Mouse (Mus musculus) myocyte (in vitro differentiated cells): ENCODE data around the gene Gm13084. TPM values are rescaled to one million over a fixed set of nuclear protein-coding genes. Genes with fewer than 3 reads are reported as not detected.
"Not testable (repeated sequence)": the region's sequence is repeated elsewhere in the genome, so short reads cannot be mapped to it uniquely, and the experiment has no call there.

Experiments used
- H3K27me3 ChIP-seq: one replicate; pipeline ENCODE4 v1.6.1; 2011; ENCODE audit not compliant: control insufficient read depth, insufficient read depth, insufficient read length
- H3K36me3 ChIP-seq: one replicate; pipeline ENCODE4 v1.6.1; 2011; ENCODE audit not compliant: control insufficient read depth, insufficient read depth
- H3K4me2 ChIP-seq: one replicate; pipeline ENCODE4 v1.6.1; 2011; ENCODE audit warnings: low read depth, control low read depth
- H3K4me3 ChIP-seq: one replicate; pipeline ENCODE4 v1.5.1; 2011; ENCODE audit warnings: mild to moderate bottlenecking, control low read depth, moderate library complexity
- H3K79me2 ChIP-seq: one replicate; pipeline ENCODE4 v1.6.1; 2011; ENCODE audit not compliant: control insufficient read depth, insufficient read depth
- H3ac ChIP-seq: one replicate; pipeline ENCODE4 v1.6.1; 2011; ENCODE audit not compliant: control insufficient read depth, insufficient read length
- CEBPB ChIP-seq: IDR thresholded peaks from 2 replicates; pipeline ENCODE4 v1.6.1; 2011; ENCODE audit warnings: mild to moderate bottlenecking, moderate library complexity; ENCODE audit not compliant: poor library complexity, insufficient read depth, severe bottlenecking
- E2F4 ChIP-seq: IDR thresholded peaks from one replicate; pipeline ENCODE4 v1.6.1; 2011; ENCODE audit warnings: mild to moderate bottlenecking, control low read depth, moderate library complexity; ENCODE audit not compliant: insufficient read depth
- MAX ChIP-seq: IDR thresholded peaks from one replicate; pipeline ENCODE4 v1.6.1; 2011; ENCODE audit warnings: low read depth, mild to moderate bottlenecking, control low read depth
- MYOD1 ChIP-seq, 3 experiments: IDR thresholded peaks; one replicate each; pipeline ENCODE4 v1.6.1; 2011; ENCODE audit warnings: control low read depth in 2 of 3, low read depth in 2 of 3, mild to moderate bottlenecking in 2 of 3, moderate library complexity in 1 of 3; ENCODE audit not compliant: insufficient read length in 2 of 3, control insufficient read depth in 1 of 3
- MYOG ChIP-seq, 3 experiments: IDR thresholded peaks; one replicate each; pipeline ENCODE4 v1.6.1; 2011; ENCODE audit warnings: control low read depth in 2 of 3, low read depth in 2 of 3, mild to moderate bottlenecking in 2 of 3; ENCODE audit not compliant: insufficient read length in 2 of 3, control insufficient read depth in 1 of 3, insufficient read depth in 1 of 3
- POLR2A ChIP-seq: IDR thresholded peaks from one replicate; pipeline ENCODE4 v1.6.1; 2011; ENCODE audit warnings: low read depth, mild to moderate bottlenecking, control low read depth, moderate library complexity; ENCODE audit not compliant: insufficient read length
- POLR2AphosphoS2 ChIP-seq: IDR thresholded peaks from one replicate; pipeline ENCODE4 v1.6.1; 2011; ENCODE audit warnings: low read depth, control low read depth; ENCODE audit not compliant: insufficient read length
- REST ChIP-seq: IDR thresholded peaks from one replicate; pipeline ENCODE4 v1.6.1; 2011; ENCODE audit warnings: mild to moderate bottlenecking, control low read depth, moderate library complexity; ENCODE audit not compliant: insufficient read depth, insufficient read length
- SRF ChIP-seq: IDR thresholded peaks from one replicate; pipeline ENCODE4 v1.6.1; 2011; ENCODE audit warnings: low read depth; ENCODE audit not compliant: control insufficient read depth, insufficient read length
- TCF12 ChIP-seq: IDR thresholded peaks from one replicate; pipeline ENCODE4 v1.6.1; 2011; ENCODE audit warnings: mild to moderate bottlenecking, control low read depth; ENCODE audit not compliant: poor library complexity, insufficient read depth, severe bottlenecking
- TCF3 ChIP-seq: IDR thresholded peaks from one replicate; pipeline ENCODE4 v1.6.1; 2011; ENCODE audit warnings: low read depth, control low read depth; ENCODE audit not compliant: insufficient read length
- USF1 ChIP-seq: IDR thresholded peaks from one replicate; pipeline ENCODE4 v1.6.1; 2011; ENCODE audit warnings: low read depth, mild to moderate bottlenecking, control low read depth, moderate library complexity
- polyA plus RNA-seq: library from polyadenylated mRNA; unstranded; fragments of >200 nt; fragmentation: generic; extraction: Trizol; gene quantifications from one replicate; pipeline ENCODE4 v1.2.1, GENCODE M21; 2012; ENCODE audit warnings: missing spikeins

The Gm13084 gene
- not detected for polyA plus RNA-seq

- H3K79me2 ChIP-seq, result no peaks in the 10 kb centered on the region
- H3K36me3 ChIP-seq, result no peaks in the 10 kb centered on the region
- H3K27me3 ChIP-seq, result no peaks in the 10 kb centered on the region
- H3K4me2 ChIP-seq, result no peak within 1 kb of the TSS
- TF ChIP-seq USF1 (no peak), MYOG (IDR thresholded peaks at IDR 0.05; ENCODE audit: control insufficient read depth in 1 of 3, insufficient read depth in 1 of 3, insufficient read length in 2 of 3, low read depth in 2 of 3) (no peak), E2F4 (no peak), MAX (no peak), TCF12 (no peak), TCF3 (no peak), SRF (no peak), POLR2AphosphoS2 (no peak), CEBPB (no peak), REST (no peak), POLR2A (no peak), MYOD1 (IDR thresholded peaks at IDR 0.05; ENCODE audit: control insufficient read depth in 1 of 3, insufficient read length in 2 of 3, low read depth in 2 of 3) (no peak)
- no peak within 1 kb of the TSS for H3ac ChIP-seq
- H3K4me3 ChIP-seq, result no peak within 1 kb of the TSS
These were observed at the start of gene Gm13084 for GRCm38 (mm10) chr4:143815993-143816392. Gm13084 (minus strand) TSS chr4:143816093.

- H3K79me2 ChIP-seq, H3K36me3 ChIP-seq, H3ac ChIP-seq, H3K4me3 ChIP-seq, H3K4me2 ChIP-seq, H3K27me3 ChIP-seq: not testable (repeated sequence)
These were observed 30.3 kb upstream of the Gm13084 start, which contains the start of gene Gm13103 for GRCm38 (mm10) chr4:143846197-143846596. Gm13103 (plus strand) TSS chr4:143846497.

GRCm38 (mm10) chr4:143789052-143789451, 26.8 kb downstream of the Gm13084 start, which contains the start of gene Gm13023:
Gm13023 (plus strand) TSS chr4:143789352.
- not testable (repeated sequence) for H3K4me2 ChIP-seq, H3ac ChIP-seq, H3K36me3 ChIP-seq, H3K27me3 ChIP-seq, H3K4me3 ChIP-seq, H3K79me2 ChIP-seq

Other genes starting within 250 kb of the Gm13084 start
- not detected for gene Gm13083, start 201.1 kb downstream of the Gm13084 start, polyA plus RNA-seq
- gene Gm13088, start 158.8 kb downstream of the Gm13084 start, polyA plus RNA-seq, result not detected
- not detected for gene Gm13089, start 113.4 kb downstream of the Gm13084 start, polyA plus RNA-seq
- gene Gm13078, start 96.6 kb downstream of the Gm13084 start, polyA plus RNA-seq, result not detected
- gene Gm13023, start 26.7 kb downstream of the Gm13084 start, polyA plus RNA-seq, result not detected
- not detected for gene Gm13103, start 30.4 kb upstream of the Gm13084 start, polyA plus RNA-seq
- gene Pramef6, start 84.3 kb upstream of the Gm13084 start, polyA plus RNA-seq, result not detected
- not detected for gene Pramef25, start 134.9 kb upstream of the Gm13084 start, polyA plus RNA-seq
- not detected for gene Gm13101, start 150.9 kb upstream of the Gm13084 start, polyA plus RNA-seq
- gene Pramef17, start 178.3 kb upstream of the Gm13084 start, polyA plus RNA-seq, result not detected
- not detected for gene Pramel4, start 243.0 kb upstream of the Gm13084 start, polyA plus RNA-seq